ENCODE assay signal across 17 mouse cellular contexts in the genomic region with DNA sequence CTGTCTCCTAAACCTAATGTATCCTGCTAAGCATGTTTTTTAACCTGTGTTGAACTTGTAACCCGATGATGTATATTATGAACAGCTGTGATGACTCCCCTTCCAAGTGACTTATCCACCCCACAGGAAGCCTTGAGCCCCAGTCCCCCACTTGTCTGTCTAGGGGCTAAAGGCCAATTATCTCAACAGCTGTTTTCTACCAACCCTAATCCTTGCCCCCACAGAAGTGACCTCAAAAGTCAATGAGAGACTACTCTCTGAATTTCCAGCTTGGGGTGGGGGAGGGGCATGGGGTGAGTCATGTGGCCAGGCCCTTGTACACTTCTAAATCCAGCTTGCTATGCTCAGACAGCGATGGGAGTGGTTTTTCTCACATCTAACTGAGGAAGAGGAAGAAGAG. TPM values are rescaled to one million over a fixed set of nuclear protein-coding genes. Genes with fewer than 3 reads are reported as not detected.
DNase-seq lines count a peak whose midpoint lies in the region; ATAC-seq and TF ChIP-seq lines count a peak whose summit lies in the region.
"Had no signal": no experiment of that assay in that cellular context is flagged by ENCODE, and none has a peak within 500 bp of the region (broad histone marks: within the 10 kb centered on the region; RNA-seq: fewer than 3 reads in every experiment).

No protein-coding gene starts in this region.

- H3K9ac ChIP-seq in limb, embryonic 13.5 days = no peak overlapping the region
- H3K9ac ChIP-seq: heart, embryonic 12.5 days; limb, embryonic 12.5 days had no signal

- H3K27ac ChIP-seq in limb, embryonic 13.5 days = no peak overlapping the region
- H3K27ac ChIP-seq: limb, embryonic 12.5 days had no signal

- no peak overlapping the region for H3ac ChIP-seq in C2C12 (ENCODE audit: control insufficient read depth, insufficient read length, low read depth)

- H3K4me2 ChIP-seq in limb, embryonic 13.5 days (replicated peaks) = no peak overlapping the region
- H3K4me2 ChIP-seq: heart, embryonic 12.5 days; limb, embryonic 12.5 days had no signal

- no peaks in the 10 kb centered on the region for H3K79me3 ChIP-seq in C2C12 (ENCODE audit: low read depth)

- no peaks in the 10 kb centered on the region for H3K4me1 ChIP-seq in limb, embryonic 13.5 days
- H3K4me1 ChIP-seq: heart, embryonic 12.5 days; limb, embryonic 12.5 days had no signal

- no peaks in the 10 kb centered on the region for H3K27me3 ChIP-seq in C2C12 (ENCODE audit: control insufficient read depth, insufficient read depth, insufficient read length)
- no peaks in the 10 kb centered on the region for H3K27me3 ChIP-seq in limb, embryonic 13.5 days
- H3K27me3 ChIP-seq: CH12.LX; heart, embryonic 12.5 days; limb, embryonic 12.5 days had no signal

- peak; percentile 6 for DNase-seq in embryo, embryonic 10 days (ENCODE audit: low spot score)
- peak; percentile 32 for DNase-seq in kidney, adult 9 months
- DNase-seq in thymus, postnatal 36 days = no peak
- no peak for DNase-seq in frontal cortex, postnatal 10 days (ENCODE audit: low spot score in 2 of 2)
- DNase-seq: cerebellum, adult 8-10 months; layer of hippocampus, postnatal 36 days; lung, adult 18-20 months; thymus, postnatal 25 days had no signal

- TF ChIP-seq CTCF in C2C12 (IDR thresholded peaks at IDR 0.05; ENCODE audit: control insufficient read depth, insufficient read depth, insufficient read length) = no peak

- H3K9me3 ChIP-seq in limb, embryonic 13.5 days = no peaks in the 10 kb centered on the region
- H3K9me3 ChIP-seq: heart, embryonic 12.5 days; limb, embryonic 12.5 days had no signal

- no peaks in the 10 kb centered on the region for H3K36me3 ChIP-seq in C2C12 (ENCODE audit: control insufficient read depth, insufficient read depth)
- no peaks in the 10 kb centered on the region for H3K36me3 ChIP-seq in limb, embryonic 13.5 days
- H3K36me3 ChIP-seq: heart, embryonic 12.5 days; limb, embryonic 12.5 days had no signal

- H3K4me3 ChIP-seq in C2C12 (ENCODE audit: insufficient read depth, poor library complexity, severe bottlenecking) = no peak overlapping the region
- H3K4me3 ChIP-seq in limb, embryonic 13.5 days = no peak overlapping the region
- H3K4me3 ChIP-seq: heart, embryonic 12.5 days; limb, embryonic 12.5 days had no signal

- H3K79me2 ChIP-seq in C2C12 (ENCODE audit: control insufficient read depth, insufficient read depth) = no peaks in the 10 kb centered on the region

- peak; percentile 79 for ATAC-seq in limb, embryonic 13.5 days (ENCODE audit: low FRiP score, low read depth)
- no peak for ATAC-seq in megakaryocyte-erythroid progenitor cell, adult 5-6 weeks (replicated peaks; ENCODE audit: low FRiP score, low TSS enrichment, poor library complexity, severe bottlenecking)
- ATAC-seq: forebrain, embryonic 14.5 days; intestine, embryonic 16.5 days had no signal

- 39% methylated on average over 2 of the region's 2 CpGs for WGBS in limb, embryonic 13.5 days

TF ChIP-seq in C2C12, 6 proteins besides CTCF, POLR2A, EP300 and RAD21:
- TF ChIP-seq USF1 (IDR thresholded peaks at IDR 0.05; ENCODE audit: low read depth) = peak; percentile 17
- TF ChIP-seq MYOD1 (IDR thresholded peaks at IDR 0.05; ENCODE audit: control insufficient read depth, insufficient read length, low read depth) = peak; percentile 86
- TF ChIP-seq MYOG (IDR thresholded peaks at IDR 0.05; ENCODE audit: control insufficient read depth, extremely low read depth, insufficient read length) = no peak

RNA-seq across cellular contexts. Expression of gene Ano5, which starts 6.9 kb away (rescaled TPM):
- polyA plus RNA-seq in C2C12 (2012; fragmentation: generic; extraction: Trizol) = 0.12 TPM
- 1.0 and 1.4 TPM in 2 replicates for polyA plus RNA-seq in limb, embryonic 13.5 days (2015; fragmentation: Nextera tagmentation; extraction: Ambion mirVana)
- total RNA-seq in megakaryocyte-erythroid progenitor cell, adult 5-6 weeks (2014; fragmentation: Nextera tagmentation) = not detected in 2 replicates
- total RNA-seq in megakaryocyte-erythroid progenitor cell, adult 5-6 weeks (2017) = not detected in 2 replicates
- total RNA-seq: CH12.LX; hematopoietic stem cell, adult 5-6 weeks had no signal

Comparison
In these comparisons a context has a peak if more than half of its experiments do, and no peak if none do; other contexts are left out.
1. DNase-seq: peak in embryo, embryonic 10 days (single experiment) and kidney, adult 9 months (single experiment); none in thymus, postnatal 36 days (0 of 2) and frontal cortex, postnatal 10 days (0 of 2).